In the genomic region with DNA sequence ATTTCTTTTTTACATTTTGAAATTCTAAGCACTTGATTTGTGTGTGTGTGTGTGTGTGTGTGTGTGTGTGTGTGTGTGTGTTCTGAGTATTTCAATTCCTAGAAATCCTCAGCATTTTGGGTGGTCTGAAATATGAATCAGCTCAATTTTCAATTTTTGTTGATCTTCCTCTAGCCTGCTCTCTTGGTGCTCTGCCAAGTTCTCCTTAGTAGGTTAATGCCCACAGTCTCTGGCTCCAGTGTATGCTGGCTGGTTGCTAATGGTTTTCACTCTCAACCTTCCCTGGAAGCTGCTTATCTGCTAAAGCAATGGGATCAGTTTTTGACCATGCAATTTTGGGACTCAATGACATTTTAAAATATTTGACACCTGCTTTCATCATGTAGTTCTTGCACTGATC, we compare ENCODE assay signal across 21 mouse cellular contexts. TPM values are rescaled to one million over a fixed set of nuclear protein-coding genes. Genes with fewer than 3 reads are reported as not detected.
DNase-seq lines count a peak whose midpoint lies in the region; ATAC-seq and TF ChIP-seq lines count a peak whose summit lies in the region.
"Had no signal": no experiment of that assay in that cellular context is flagged by ENCODE, and none has a peak within 500 bp of the region (broad histone marks: within the 10 kb centered on the region; RNA-seq: fewer than 3 reads in every experiment).

No protein-coding gene starts in this region.

- no peak for TF ChIP-seq CTCF in cerebellum, adult 2 months (IDR thresholded peaks at IDR 0.05; ENCODE audit: borderline replicate concordance, insufficient read depth, low read depth, low read length)
- TF ChIP-seq CTCF in midbrain, postnatal 0 days (IDR thresholded peaks at IDR 0.05) = no peak

- no peaks in the 10 kb centered on the region for H3K36me3 ChIP-seq in midbrain, postnatal 0 days (ENCODE audit: insufficient read depth, low read length)
- no peaks in the 10 kb centered on the region for H3K36me3 ChIP-seq in midbrain, embryonic 11.5 days (ENCODE audit: control insufficient read depth, insufficient read depth, low read length)
- H3K36me3 ChIP-seq: embryonic facial prominence, embryonic 12.5 days; forebrain, embryonic 12.5 days; heart, embryonic 13.5 days had no signal

- intact Hi-C loops in left cerebral cortex, postnatal 4 days (cut with DNase I) = no loop called here

- no peak overlapping the region for H3K27ac ChIP-seq in cerebellum, adult 2 months (ENCODE audit: insufficient read depth, low read length)
- H3K27ac ChIP-seq in midbrain, postnatal 0 days (ENCODE audit: low read depth, low read length) = no peak overlapping the region
- no peak overlapping the region for H3K27ac ChIP-seq in midbrain, embryonic 11.5 days (ENCODE audit: low read depth, low read length)
- H3K27ac ChIP-seq: embryonic facial prominence, embryonic 12.5 days; forebrain, embryonic 12.5 days; heart, embryonic 13.5 days had no signal

- H3K4me1 ChIP-seq in cerebellum, adult 2 months (ENCODE audit: control insufficient read depth, insufficient read depth, low read length) = no peaks in the 10 kb centered on the region
- no peaks in the 10 kb centered on the region for H3K4me1 ChIP-seq in midbrain, postnatal 0 days (ENCODE audit: insufficient read depth, low read length)
- no peaks in the 10 kb centered on the region for H3K4me1 ChIP-seq in midbrain, embryonic 11.5 days (ENCODE audit: control insufficient read depth, insufficient read depth, low read length)
- H3K4me1 ChIP-seq: embryonic facial prominence, embryonic 12.5 days; forebrain, embryonic 12.5 days; heart, embryonic 13.5 days had no signal

- H3K27me3 ChIP-seq in cerebellum, adult 2 months (ENCODE audit: control insufficient read depth, insufficient read depth, low read length) = no peaks in the 10 kb centered on the region
- no peaks in the 10 kb centered on the region for H3K27me3 ChIP-seq in midbrain, postnatal 0 days (ENCODE audit: insufficient read depth, low read length)
- H3K27me3 ChIP-seq in midbrain, embryonic 11.5 days (ENCODE audit: control insufficient read depth, insufficient read depth, low read length) = no peaks in the 10 kb centered on the region
- H3K27me3 ChIP-seq: embryonic facial prominence, embryonic 12.5 days; forebrain, embryonic 12.5 days; heart, embryonic 13.5 days had no signal

- TF ChIP-seq POLR2A in cerebellum, adult 2 months (IDR thresholded peaks at IDR 0.05; ENCODE audit: borderline replicate concordance, insufficient read depth, low read length) = no peak

- no peak overlapping the region for H3K4me3 ChIP-seq in cerebellum, adult 2 months (replicated peaks; ENCODE audit: insufficient read depth, low read depth, low read length)
- no peak overlapping the region for H3K4me3 ChIP-seq in midbrain, postnatal 0 days (ENCODE audit: low read depth, low read length)
- H3K4me3 ChIP-seq in midbrain, embryonic 11.5 days (ENCODE audit: low read depth, low read length) = no peak overlapping the region
- H3K4me3 ChIP-seq: embryonic facial prominence, embryonic 12.5 days; forebrain, embryonic 12.5 days; heart, embryonic 13.5 days had no signal

- no peak for ATAC-seq in midbrain, postnatal 0 days (ENCODE audit: low FRiP score)
- ATAC-seq in midbrain, embryonic 11.5 days (ENCODE audit: low FRiP score) = no peak
- ATAC-seq: hindbrain, embryonic 16.5 days had no signal

- no peaks in the 10 kb centered on the region for H3K9me3 ChIP-seq in midbrain, postnatal 0 days (ENCODE audit: low read length)
- no peaks in the 10 kb centered on the region for H3K9me3 ChIP-seq in midbrain, embryonic 11.5 days (ENCODE audit: control insufficient read depth, low read length)
- H3K9me3 ChIP-seq: embryonic facial prominence, embryonic 12.5 days; forebrain, embryonic 12.5 days; heart, embryonic 13.5 days had no signal

- H3K4me2 ChIP-seq in midbrain, postnatal 0 days (ENCODE audit: low read depth, low read length, poor library complexity, severe bottlenecking) = no peak overlapping the region
- no peak overlapping the region for H3K4me2 ChIP-seq in midbrain, embryonic 11.5 days
- H3K4me2 ChIP-seq: embryonic facial prominence, embryonic 12.5 days; forebrain, embryonic 12.5 days; heart, embryonic 13.5 days had no signal

- no peak overlapping the region for H3K9ac ChIP-seq in midbrain, postnatal 0 days (replicated peaks; ENCODE audit: low read length, poor library complexity, severe bottlenecking)
- H3K9ac ChIP-seq in midbrain, embryonic 11.5 days (ENCODE audit: low read length) = no peak overlapping the region
- H3K9ac ChIP-seq: embryonic facial prominence, embryonic 12.5 days; forebrain, embryonic 12.5 days; heart, embryonic 13.5 days had no signal

- peak; percentile 61 to 65 for DNase-seq in cerebellum, postnatal 14 days
- DNase-seq in cerebellum, adult 2 months = no peak
- DNase-seq in left cerebral cortex, postnatal 4 days = peak; percentile 11
- DNase-seq in left cerebral cortex, adult 11 months (ENCODE audit: low spot score) = no peak
- peak; percentile 62 for DNase-seq in midbrain, postnatal 0 days (ENCODE audit: low spot score)
- no peak for DNase-seq in midbrain, embryonic 11.5 days (ENCODE audit: low spot score, missing footprints)
- DNase-seq in frontal cortex, postnatal 36 days (ENCODE audit: low spot score in 2 of 2) = no peak
- DNase-seq: adrenal gland, adult 8-10 months; adrenal gland, postnatal 36 days; cerebellum, adult 11 months; cerebellum, adult 9-11 months; embryo, embryonic 11 days; gastrocnemius, postnatal 36 days; heart, adult 11 months; heart, postnatal 36 days had no signal

RNA-seq across cellular contexts. Expression of a gene that starts 24.5 kb away (rescaled TPM):
- 0.87 and 1.6 TPM in 2 replicates for polyA plus RNA-seq in cerebellum, adult 2 months (2012; rRNA removed)
- total RNA-seq in left cerebral cortex, postnatal 4 days (2021) = 1 to 10 TPM; 2.6 to 3.4 TPM
- 6.9 and 7.6 TPM in 2 replicates for total RNA-seq in midbrain, postnatal 0 days (2014; rRNA removed)
- 3.0 and 5.2 TPM in 2 replicates for polyA plus RNA-seq in midbrain, postnatal 0 days (2015; fragmentation: Nextera tagmentation; extraction: Ambion mirVana)
- 1.1 TPM in 2 replicates for polyA plus RNA-seq in midbrain, embryonic 11.5 days (2014; fragmentation: Nextera tagmentation; extraction: Ambion mirVana)
- total RNA-seq: CH12.LX; common myeloid progenitor, adult 5-6 weeks had no signal

Comparison
In these comparisons a context has a peak if more than half of its experiments do, and no peak if none do; other contexts are left out.
1. DNase-seq: peak in cerebellum, postnatal 14 days (2 of 2), left cerebral cortex, postnatal 4 days (single experiment) and midbrain, postnatal 0 days (single experiment); none in cerebellum, adult 2 months (0 of 2), left cerebral cortex, adult 11 months (single experiment), midbrain, embryonic 11.5 days (single experiment) and frontal cortex, postnatal 36 days (0 of 2).